ENCODE assay signal across 25 mouse cellular contexts in genomic region chr5:51504654-51505053, GRCm38 (mm10).
DNase-seq lines count a peak whose midpoint lies in the region; ATAC-seq lines count a peak whose summit lies in the region.
"Had no signal": no experiment of that assay in that cellular context is flagged by ENCODE, and none has a peak within 500 bp of the region (broad histone marks: within the 10 kb centered on the region; RNA-seq: fewer than 3 reads in every experiment).

No protein-coding gene starts in this region.

- no peak overlapping the region for H3K27ac ChIP-seq in embryonic facial prominence, embryonic 11.5 days (replicated peaks; ENCODE audit: low read depth, low read length)
- no peak overlapping the region for H3K27ac ChIP-seq in embryonic facial prominence, embryonic 10.5 days (replicated peaks)
- no peak overlapping the region for H3K27ac ChIP-seq in limb, embryonic 13.5 days
- no peak overlapping the region for H3K27ac ChIP-seq in limb, embryonic 10.5 days
- H3K27ac ChIP-seq: embryonic facial prominence, embryonic 13.5 days; forebrain, embryonic 13.5 days; forebrain, embryonic 15.5 days had no signal

- H3K27me3 ChIP-seq in embryonic facial prominence, embryonic 11.5 days (ENCODE audit: control insufficient read depth, insufficient read depth, low read length): no peaks in the 10 kb centered on the region
- H3K27me3 ChIP-seq in embryonic facial prominence, embryonic 10.5 days (replicated peaks; ENCODE audit: low read depth, poor library complexity, severe bottlenecking): no peaks in the 10 kb centered on the region
- H3K27me3 ChIP-seq in limb, embryonic 13.5 days: 0 out of 2 replicates have a peak, but pooled peaks cover 10% of the 10 kb centered on the region
- H3K27me3 ChIP-seq in limb, embryonic 10.5 days (ENCODE audit: low read depth, poor library complexity, severe bottlenecking): no peaks in the 10 kb centered on the region
- H3K27me3 ChIP-seq: CH12.LX; embryonic facial prominence, embryonic 13.5 days; forebrain, embryonic 13.5 days; forebrain, embryonic 15.5 days; Patski had no signal

- H3K36me3 ChIP-seq in embryonic facial prominence, embryonic 11.5 days (replicated peaks; ENCODE audit: control insufficient read depth, insufficient read depth, low read depth, low read length): no peaks in the 10 kb centered on the region
- H3K36me3 ChIP-seq in embryonic facial prominence, embryonic 10.5 days (replicated peaks): no peaks in the 10 kb centered on the region
- H3K36me3 ChIP-seq in limb, embryonic 13.5 days: no peaks in the 10 kb centered on the region
- no peaks in the 10 kb centered on the region for H3K36me3 ChIP-seq in limb, embryonic 10.5 days
- H3K36me3 ChIP-seq: embryonic facial prominence, embryonic 13.5 days; forebrain, embryonic 15.5 days; G1E had no signal

- WGBS in embryonic facial prominence, embryonic 11.5 days: 61% methylated on average over 2 of the region's 2 CpGs
- 80% methylated on average over 2 of the region's 2 CpGs for WGBS in embryonic facial prominence, embryonic 10.5 days
- WGBS in limb, embryonic 13.5 days: 47% methylated on average over 2 of the region's 2 CpGs
- 85% methylated on average over 2 of the region's 2 CpGs for WGBS in limb, embryonic 10.5 days

- no peaks in the 10 kb centered on the region for H3K9me3 ChIP-seq in embryonic facial prominence, embryonic 11.5 days (replicated peaks; ENCODE audit: control insufficient read depth, low read length)
- no peaks in the 10 kb centered on the region for H3K9me3 ChIP-seq in embryonic facial prominence, embryonic 10.5 days
- no peaks in the 10 kb centered on the region for H3K9me3 ChIP-seq in limb, embryonic 13.5 days
- H3K9me3 ChIP-seq in limb, embryonic 10.5 days (replicated peaks): no peaks in the 10 kb centered on the region
- H3K9me3 ChIP-seq: embryonic facial prominence, embryonic 13.5 days; forebrain, embryonic 13.5 days; forebrain, embryonic 15.5 days had no signal

- no peak for ATAC-seq in embryonic facial prominence, embryonic 11.5 days (replicated peaks; ENCODE audit: insufficient number of reproducible peaks, low FRiP score, low TSS enrichment, low read depth)
- ATAC-seq in limb, embryonic 13.5 days (ENCODE audit: low FRiP score, low read depth): peak; percentile 64
- no peak for ATAC-seq in cerebellum, adult (ENCODE audit: insufficient number of reproducible peaks, low FRiP score, low TSS enrichment)
- ATAC-seq: activated CD4-positive, CD25-positive, alpha-beta regulatory T cell, adult 4 months; CD4-positive, CD25-positive, alpha-beta regulatory T cell, adult 4 months; forebrain, embryonic 13.5 days; forebrain, embryonic 15.5 days; forebrain, postnatal 0 days; Patski had no signal

- H3K4me1 ChIP-seq in embryonic facial prominence, embryonic 11.5 days (ENCODE audit: control insufficient read depth, insufficient read depth, low read length): no peaks in the 10 kb centered on the region
- no peaks in the 10 kb centered on the region for H3K4me1 ChIP-seq in embryonic facial prominence, embryonic 10.5 days
- peaks cover 3% of the 10 kb centered on the region; the same call in 1 of the 2 replicates for H3K4me1 ChIP-seq in limb, embryonic 13.5 days
- H3K4me1 ChIP-seq in limb, embryonic 10.5 days: no peaks in the 10 kb centered on the region
- H3K4me1 ChIP-seq: forebrain, embryonic 13.5 days; forebrain, embryonic 15.5 days had no signal

- no peak overlapping the region for H3K9ac ChIP-seq in embryonic facial prominence, embryonic 11.5 days (replicated peaks; ENCODE audit: low read length)
- H3K9ac ChIP-seq in limb, embryonic 13.5 days: no peak overlapping the region
- H3K9ac ChIP-seq: embryonic facial prominence, embryonic 13.5 days; forebrain, embryonic 13.5 days; forebrain, embryonic 15.5 days; forebrain, postnatal 0 days had no signal

- DNase-seq in embryonic facial prominence, embryonic 11.5 days (ENCODE audit: low spot score): peak; percentile 25
- DNase-seq in embryonic facial prominence, embryonic 10.5 days (ENCODE audit: low spot score): no peak
- DNase-seq in limb, embryonic 10.5 days (ENCODE audit: low spot score): no peak
- DNase-seq: adrenal gland, adult 8-10 months; adrenal gland, postnatal 14 days; adrenal gland, postnatal 36 days; B cell, adult 2 months; cerebellum, adult 11 months; cerebellum, adult 18-20 months; cerebellum, adult 8-10 months; cerebellum, adult 9-11 months; cerebellum, postnatal 14 days; cerebellum, postnatal 36 days; embryo, embryonic 11 days; forebrain, postnatal 0 days had no signal

- no peak overlapping the region for H3K4me2 ChIP-seq in embryonic facial prominence, embryonic 11.5 days (ENCODE audit: low read depth, low read length)
- no peak overlapping the region for H3K4me2 ChIP-seq in limb, embryonic 13.5 days (replicated peaks)
- H3K4me2 ChIP-seq: embryonic facial prominence, embryonic 13.5 days; forebrain, embryonic 13.5 days; forebrain, embryonic 15.5 days had no signal

- no peak overlapping the region for H3K4me3 ChIP-seq in embryonic facial prominence, embryonic 11.5 days (ENCODE audit: low read depth, low read length)
- no peak overlapping the region for H3K4me3 ChIP-seq in embryonic facial prominence, embryonic 10.5 days
- H3K4me3 ChIP-seq in limb, embryonic 13.5 days: no peak overlapping the region
- H3K4me3 ChIP-seq in limb, embryonic 10.5 days: no peak overlapping the region
- H3K4me3 ChIP-seq: embryonic facial prominence, embryonic 13.5 days; forebrain, embryonic 13.5 days; forebrain, embryonic 15.5 days had no signal
